Mouse (Mus musculus) C2C12 (cell line): Measurements from ENCODE around the gene Nudcd3.

ENCODE experiments used
- CEBPB ChIP-seq: IDR thresholded peaks from one replicate; pipeline ENCODE4 v1.6.1; 2011; ENCODE audit warnings: low read depth, mild to moderate bottlenecking, control low read depth, moderate library complexity
- CTCF ChIP-seq: IDR thresholded peaks from one replicate; pipeline ENCODE4 v1.5.1; 2011; ENCODE audit not compliant: control insufficient read depth, insufficient read depth, insufficient read length
- MAX ChIP-seq: IDR thresholded peaks from one replicate; pipeline ENCODE4 v1.6.1; 2011; ENCODE audit warnings: mild to moderate bottlenecking, control low read depth
- MYOD1 ChIP-seq: IDR thresholded peaks from one replicate; pipeline ENCODE4 v1.6.1; 2011; ENCODE audit warnings: low read depth; ENCODE audit not compliant: control insufficient read depth, insufficient read length
- USF1 ChIP-seq: IDR thresholded peaks from one replicate; pipeline ENCODE4 v1.6.1; 2011; ENCODE audit warnings: low read depth, mild to moderate bottlenecking, control low read depth, moderate library complexity

- TF ChIP-seq CTCF = no peak
- TF ChIP-seq CEBPB = no peak
- no peak for TF ChIP-seq USF1
- TF ChIP-seq MAX = no peak
- TF ChIP-seq MYOD1 = no peak
Measured at GRCm38 (mm10) chr11:6064215-6065045, 135.8 kb downstream of the Nudcd3 start.
